Mouse (Mus musculus) Muller cell, postnatal 12 days (primary cell): ENCODE results near the gene Rhox3g.
"Not testable (repeated sequence)": the region's sequence is repeated elsewhere in the genome, so short reads cannot be mapped to it uniquely, and the experiment has no call there.

Experiments
- DNase-seq: peaks from one replicate; pipeline ENCODE4 v3.0.0-alpha.2; 2015; ENCODE audit errors: inconsistent ontology term

Gene Rhox3g

DNA sequence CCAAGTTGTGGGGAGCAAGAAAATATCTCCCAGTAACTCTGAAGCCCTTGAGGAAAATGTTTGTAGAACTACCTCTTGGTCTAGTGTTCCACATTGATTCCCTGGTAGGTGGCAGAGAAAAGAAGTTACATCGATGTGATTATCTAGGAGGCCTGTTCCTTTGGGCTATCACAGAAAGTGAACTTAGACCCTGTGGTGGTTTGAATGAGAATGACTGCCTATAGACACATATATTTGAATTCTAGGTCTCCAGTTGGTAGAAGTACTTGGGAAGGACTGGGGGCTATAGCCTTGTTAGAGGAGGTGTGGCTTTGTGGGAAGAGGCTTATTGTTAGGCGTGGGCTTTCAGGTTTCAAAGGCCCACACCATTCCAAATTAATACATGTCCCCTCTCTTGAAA lies at the start of gene Rhox3g:
TSS of gene Rhox3g (minus strand) at position 101 of the 400 bp plus-strand sequence.
- not testable (repeated sequence) for DNase-seq

DNA sequence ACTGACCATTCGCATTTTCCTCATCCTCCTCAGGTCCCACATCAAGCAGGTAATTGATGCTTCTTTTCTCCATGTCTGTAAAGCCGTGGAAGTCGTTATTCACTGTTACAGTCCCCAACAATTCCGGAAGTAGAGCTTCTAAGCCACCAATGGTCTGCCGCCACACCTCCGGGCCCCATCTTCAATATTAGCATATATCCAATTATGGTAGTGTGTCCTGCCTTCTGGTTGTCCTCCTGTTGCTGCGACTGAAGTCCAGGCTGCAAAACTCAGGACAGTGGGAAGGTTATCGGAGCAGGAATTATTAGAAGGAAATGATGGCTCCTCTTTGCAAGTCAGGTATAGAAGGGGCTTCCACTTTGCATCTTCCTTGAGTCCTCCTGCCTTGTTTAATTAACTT lies 44.8 kb upstream of the Rhox3g start, which contains the start of gene Rhox2h:
TSS of gene Rhox2h (minus strand) at position 101 of the 400 bp plus-strand sequence.
- not testable (repeated sequence) for DNase-seq

DNA sequence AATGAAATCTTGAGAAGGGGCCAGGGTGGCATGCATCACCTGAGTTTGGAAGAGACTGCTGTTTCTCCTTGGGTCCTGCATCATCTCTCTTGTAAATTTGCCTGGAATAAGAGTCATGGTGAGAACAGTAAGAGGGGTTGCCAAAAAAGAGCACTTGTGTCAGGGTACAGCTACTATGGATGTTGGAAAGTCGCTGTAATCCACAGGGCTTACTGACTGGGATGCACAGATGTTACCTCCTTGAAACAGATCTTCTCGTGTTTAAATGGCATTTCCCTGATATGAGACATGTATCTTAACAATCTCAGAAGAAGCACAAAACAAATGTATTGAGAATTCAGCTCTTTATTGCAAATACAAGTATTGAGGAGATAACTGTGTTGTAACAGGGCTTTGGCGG lies 40.3 kb upstream of the Rhox3g start, which contains the start of gene Rhox3h:
TSS of gene Rhox3h (minus strand) at position 101 of the 400 bp plus-strand sequence.
- DNase-seq, result not testable (repeated sequence)

DNA sequence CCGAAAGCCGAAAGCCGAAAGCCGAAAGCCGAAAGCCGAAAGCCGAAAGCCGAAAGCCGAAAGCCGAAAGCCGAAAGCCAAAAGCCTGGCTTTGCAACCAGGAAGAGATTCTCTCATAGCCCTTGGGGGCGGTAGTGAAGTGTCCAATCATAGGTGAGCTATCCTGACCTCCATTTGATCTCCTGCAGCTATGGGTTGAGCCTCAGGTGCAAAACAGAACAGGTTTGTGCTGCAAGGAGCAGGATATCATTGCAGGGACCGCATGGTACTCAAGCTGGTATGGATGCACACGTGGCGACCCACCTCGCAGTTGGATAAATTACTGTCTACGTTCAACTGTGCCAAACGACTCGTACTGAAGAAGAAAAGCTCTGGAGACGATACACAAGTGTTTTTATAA lies 22.8 kb upstream of the Rhox3g start, which contains the start of gene Rhox4g:
TSS of gene Rhox4g (minus strand) at position 101 of the 400 bp plus-strand sequence.
- not testable (repeated sequence) for DNase-seq

DNA sequence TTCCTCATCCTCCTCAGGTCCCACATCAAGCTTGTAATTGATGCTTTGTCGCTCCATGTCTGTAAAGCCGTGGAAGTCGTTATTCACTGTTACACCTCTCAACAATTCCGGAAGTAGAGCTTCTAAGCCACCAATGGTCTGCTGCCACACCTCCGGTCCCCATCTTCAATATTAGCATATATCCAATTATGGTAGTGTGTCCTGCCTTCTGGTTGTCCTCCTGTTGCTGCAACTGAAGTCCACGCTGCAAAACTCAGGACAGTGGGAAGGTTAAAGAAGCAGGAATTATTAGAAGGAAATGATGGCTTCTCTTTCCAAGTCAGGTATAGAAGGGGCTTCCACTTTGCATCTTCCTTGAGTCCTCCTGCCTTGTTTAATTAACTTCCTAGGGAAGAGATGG lies 15.0 kb upstream of the Rhox3g start, which contains the start of gene Rhox2g:
TSS of gene Rhox2g (minus strand) at position 101 of the 400 bp plus-strand sequence.
- not testable (repeated sequence) for DNase-seq

DNA sequence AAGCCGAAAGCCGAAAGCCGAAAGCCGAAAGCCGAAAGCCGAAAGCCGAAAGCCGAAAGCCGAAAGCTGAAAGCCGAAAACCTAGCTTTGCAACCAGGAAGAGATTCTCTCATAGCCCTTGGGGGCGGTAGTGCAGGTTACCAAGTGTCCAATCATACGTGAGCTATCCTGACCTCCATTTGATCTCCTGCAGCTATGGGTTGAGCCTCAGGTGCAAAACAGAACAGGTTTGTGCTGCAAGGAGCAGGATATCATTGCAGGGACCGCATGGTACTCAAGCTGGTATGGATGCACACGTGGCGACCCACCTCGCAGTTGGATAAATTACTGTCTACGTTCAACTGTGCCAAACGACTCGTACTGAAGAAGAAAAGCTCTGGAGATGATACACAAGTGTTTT lies 20.8 kb downstream of the Rhox3g start, which contains the start of gene Rhox4f:
TSS of gene Rhox4f (minus strand) at position 101 of the 400 bp plus-strand sequence.
- DNase-seq, result not testable (repeated sequence)

DNA sequence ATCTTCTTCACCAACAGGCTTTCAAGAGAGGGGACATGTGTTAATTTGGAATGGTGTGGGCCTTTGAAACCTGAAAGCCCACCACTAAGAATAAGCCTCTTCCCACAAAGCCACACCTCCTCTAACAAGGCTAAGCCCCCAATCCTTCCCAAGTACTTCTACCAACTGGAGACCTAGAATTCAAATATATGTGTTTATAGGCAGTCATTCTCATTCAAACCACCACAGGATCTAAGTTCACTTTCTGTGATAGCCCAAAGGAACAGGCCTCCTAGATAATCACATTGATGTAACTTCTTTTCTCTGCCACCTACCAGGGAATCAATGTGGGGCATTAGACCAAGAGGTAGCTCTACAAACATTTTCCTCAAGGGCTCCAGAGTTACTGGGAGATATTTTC lies 47.7 kb downstream of the Rhox3g start, which contains the start of gene Rhox3f:
TSS of gene Rhox3f (plus strand) at position 301 of the 400 bp plus-strand sequence.
- DNase-seq, result not testable (repeated sequence)
